Mouse (Mus musculus): ENCODE data around the gene Tnni3k. TPM values are rescaled to one million over a fixed set of nuclear protein-coding genes. Genes with fewer than 3 reads are reported as not detected.
"Not testable (repeated sequence)": the region's sequence is repeated elsewhere in the genome, so short reads cannot be mapped to it uniquely, and the experiment has no call there.

The Tnni3k gene
- total RNA-seq, 2 experiments from 2014 or later = not detected

- no peak for DNase-seq
- intact Hi-C loops (cut with DNase I; ENCODE audit: low total_unique reads) = no loop called here
Measured at GRCm38 (mm10) chr3:154842247-154842646, 213.0 kb downstream of the Tnni3k start.

DNA sequence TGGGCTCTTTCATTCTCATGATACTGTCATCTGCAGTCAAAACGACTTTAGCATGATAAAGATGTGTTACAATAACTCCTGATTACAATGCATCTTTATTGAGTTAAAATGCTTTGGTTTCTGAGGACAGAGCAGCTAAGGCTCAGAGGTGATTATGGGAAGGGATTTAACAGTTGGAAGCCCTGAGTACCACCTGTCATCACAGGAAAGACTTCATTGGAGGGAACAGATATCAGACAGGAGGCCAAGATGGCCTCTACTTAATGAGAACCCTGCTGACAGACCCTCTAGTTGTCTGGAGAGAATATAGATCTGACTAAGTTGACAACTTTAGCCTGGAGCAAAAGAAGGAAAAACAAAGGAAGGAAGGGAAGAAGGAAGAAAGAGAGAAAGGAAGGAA is 214.1 kb downstream of the Tnni3k start:
- no peak for DNase-seq
- intact Hi-C loops (cut with DNase I; ENCODE audit: low total_unique reads) = no loop called here

GRCm38 (mm10) chr3:154837861-154838260 is 217.3 kb downstream of the Tnni3k start:
- intact Hi-C loops (cut with DNase I; ENCODE audit: low total_unique reads) = no loop called here
- no peak for DNase-seq

GRCm38 (mm10) chr3:154836137-154836536 is 219.1 kb downstream of the Tnni3k start:
- no peak for DNase-seq
- intact Hi-C loops (cut with DNase I; ENCODE audit: low total_unique reads) = no loop called here

DNA sequence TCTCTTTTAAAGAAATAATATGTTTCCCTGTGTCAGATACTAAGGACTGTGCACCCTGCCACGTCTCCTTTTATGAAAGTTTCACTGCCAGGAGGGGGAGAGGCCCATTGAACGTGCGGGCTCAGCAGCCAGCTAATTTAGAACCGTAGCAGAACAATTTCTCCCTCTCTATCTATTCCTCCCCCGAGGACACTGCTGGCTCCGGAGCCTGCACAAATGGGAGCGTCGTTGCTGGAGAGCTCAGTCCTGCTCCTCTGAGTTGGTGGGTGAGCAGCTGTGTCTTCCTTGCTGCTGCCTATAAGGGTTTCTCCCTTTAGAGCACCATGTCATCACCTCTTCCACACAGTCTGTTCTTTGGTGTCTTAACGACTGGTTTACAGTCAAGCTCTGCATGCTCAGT is 220.8 kb downstream of the Tnni3k start:
- intact Hi-C loops (cut with DNase I; ENCODE audit: low total_unique reads) = no loop called here
- DNase-seq = no peak

DNA sequence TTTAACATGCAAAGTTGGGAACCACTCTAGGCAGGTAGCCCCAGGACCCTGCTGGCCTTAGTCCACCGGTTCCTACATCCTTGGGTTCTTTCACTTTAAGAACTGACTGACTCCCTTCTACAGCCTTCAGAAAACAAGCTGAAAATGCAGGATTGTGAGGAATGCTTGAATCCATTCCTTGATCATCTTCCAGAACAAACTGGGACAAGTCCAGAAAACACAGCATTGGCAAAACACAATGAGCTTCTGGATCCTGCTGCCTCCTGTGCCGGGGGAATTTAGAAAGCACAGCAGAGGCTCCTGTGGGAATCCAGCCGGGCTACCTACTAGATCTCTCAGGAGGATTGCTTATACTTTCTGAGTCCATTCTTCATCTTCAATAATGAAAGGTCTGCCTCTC is 229.5 kb downstream of the Tnni3k start:
- intact Hi-C loops (cut with DNase I; ENCODE audit: low total_unique reads) = no loop called here
- no peak for DNase-seq

GRCm38 (mm10) chr3:154824713-154825112 is 230.5 kb downstream of the Tnni3k start:
- intact Hi-C loops (cut with DNase I; ENCODE audit: low total_unique reads) = no loop called here
- DNase-seq = no peak

DNA sequence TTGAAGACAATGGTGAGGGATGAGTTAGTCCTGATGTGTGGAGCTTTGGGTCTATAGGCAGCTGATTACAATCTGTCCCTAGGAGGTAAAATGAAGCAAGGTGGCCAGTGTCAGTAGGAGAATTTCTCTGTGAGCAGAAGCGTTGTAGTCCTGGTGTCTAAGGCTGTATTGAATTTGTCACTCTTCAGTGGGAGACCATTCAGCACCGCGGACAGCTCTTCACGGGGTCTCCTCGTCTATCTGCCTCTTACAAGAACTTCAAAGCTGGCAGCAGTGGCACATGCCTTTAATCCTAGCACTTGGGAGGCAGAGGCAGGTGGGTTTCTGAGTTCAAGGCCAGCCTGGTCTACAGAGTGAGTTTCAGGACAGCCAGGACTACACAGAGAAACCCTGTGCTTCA is 235.5 kb downstream of the Tnni3k start:
- intact Hi-C loops (cut with DNase I; ENCODE audit: low total_unique reads); DNase-seq: not testable (repeated sequence)

DNA sequence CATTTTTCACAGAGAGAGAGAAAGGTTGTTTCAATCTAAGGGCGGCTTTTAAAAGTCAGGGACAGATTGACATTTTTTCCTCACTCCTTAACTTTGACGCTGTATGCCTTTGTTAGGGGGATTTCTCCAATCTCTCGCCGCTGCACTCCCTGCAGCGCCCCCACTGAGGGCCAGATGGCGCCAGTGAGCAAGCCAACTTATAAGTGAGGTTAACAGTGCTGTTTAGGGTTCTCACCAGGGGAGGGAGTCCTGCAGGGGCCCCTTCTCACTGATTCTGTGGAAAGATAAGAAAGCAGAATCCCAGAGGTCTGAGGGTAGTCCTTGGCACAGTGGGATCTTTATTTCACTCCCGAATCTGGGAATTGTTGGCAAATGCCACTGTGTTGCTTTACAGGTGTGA is 237.5 kb downstream of the Tnni3k start:
- intact Hi-C loops (cut with DNase I; ENCODE audit: low total_unique reads) = no loop called here
- DNase-seq = peak; percentile 19

- DNase-seq = no peak
- intact Hi-C loops (cut with DNase I; ENCODE audit: low total_unique reads) = no loop called here
Measured at GRCm38 (mm10) chr3:154816801-154817625, 238.2 kb downstream of the Tnni3k start.

DNA sequence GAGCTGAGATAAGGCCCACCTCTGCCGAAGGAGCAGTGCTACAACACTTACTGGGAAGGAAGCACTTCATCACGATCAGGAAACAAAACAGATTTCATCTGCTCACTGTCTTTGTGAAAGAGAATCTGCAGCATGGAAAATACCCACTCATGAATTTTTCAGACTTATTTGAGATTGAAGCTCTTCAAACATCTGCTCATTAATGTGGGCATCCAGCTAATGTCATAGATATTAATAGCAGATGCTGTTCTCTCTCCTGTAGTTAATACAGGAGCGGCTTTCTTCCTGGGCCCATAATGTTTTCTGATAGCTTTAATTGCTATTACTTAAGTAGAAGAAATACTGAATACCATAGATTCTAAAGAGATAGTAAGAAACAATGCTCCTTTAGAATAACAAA is 239.0 kb downstream of the Tnni3k start:
- intact Hi-C loops (cut with DNase I; ENCODE audit: low total_unique reads) = no loop called here
- no peak for DNase-seq

DNA sequence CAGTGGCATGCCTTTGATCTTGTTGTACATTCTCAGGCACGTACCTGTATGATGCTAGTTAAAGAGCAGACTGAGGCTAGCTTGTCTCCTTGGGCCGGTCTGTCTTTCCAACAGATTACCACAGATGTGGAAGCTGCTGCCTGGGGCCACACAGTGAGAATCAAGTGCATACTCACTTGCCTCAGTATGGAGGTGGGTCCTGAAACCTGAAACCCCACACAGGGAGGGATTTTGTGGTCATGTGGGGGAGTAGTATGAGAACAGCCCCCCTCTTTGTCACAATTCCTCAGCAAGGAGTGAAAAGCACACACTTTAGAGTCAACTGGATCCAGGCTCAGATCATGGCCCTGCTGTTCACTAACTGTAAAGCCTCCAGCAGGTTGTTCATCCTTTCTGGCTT is 239.6 kb downstream of the Tnni3k start:
- intact Hi-C loops (cut with DNase I; ENCODE audit: low total_unique reads) = no loop called here
- no peak for DNase-seq

DNA sequence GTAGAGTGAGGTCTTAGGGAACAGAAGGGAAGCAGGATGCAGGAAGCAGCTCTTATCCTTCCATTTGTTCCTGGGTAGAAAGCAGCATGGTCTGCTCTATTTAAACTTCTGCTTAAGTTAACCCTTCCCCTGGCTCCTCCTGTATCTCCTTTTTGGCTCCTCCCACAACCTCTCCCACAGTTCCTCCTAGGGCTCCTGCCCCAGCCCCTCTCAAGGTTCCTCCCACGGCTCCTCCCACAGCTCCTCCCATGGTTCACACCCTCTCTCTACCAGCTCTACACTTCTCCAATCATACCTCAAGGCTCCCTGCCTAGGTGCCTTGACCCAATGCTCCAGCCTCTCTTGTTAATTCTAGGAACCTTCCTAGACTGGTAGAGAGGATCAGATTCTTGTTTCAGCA is 242.3 kb downstream of the Tnni3k start:
- no peak for DNase-seq
- intact Hi-C loops (cut with DNase I; ENCODE audit: low total_unique reads) = no loop called here

GRCm38 (mm10) chr3:154811833-154812232 is 243.4 kb downstream of the Tnni3k start:
- DNase-seq = no peak
- intact Hi-C loops (cut with DNase I; ENCODE audit: low total_unique reads) = no loop called here

DNA sequence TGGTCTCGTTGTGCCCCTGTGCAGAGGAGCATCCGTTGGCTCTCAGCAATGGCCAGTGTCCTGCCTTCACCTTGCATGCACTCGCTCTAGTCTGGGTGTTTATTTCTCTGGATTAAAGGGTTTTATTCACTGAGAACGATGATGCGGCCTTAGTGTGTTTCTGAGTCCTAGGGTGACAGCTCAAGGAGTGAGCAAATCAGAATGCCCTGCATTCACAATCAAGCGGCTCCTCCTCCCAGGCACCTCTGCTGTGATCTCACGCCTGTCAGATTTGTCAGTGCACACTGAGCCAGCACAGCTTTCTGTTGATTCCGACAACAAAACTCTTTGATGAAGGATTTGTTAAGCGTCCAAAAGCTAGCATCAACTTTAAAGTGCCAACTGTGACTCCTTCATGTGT is 243.9 kb downstream of the Tnni3k start:
- DNase-seq = no peak
- intact Hi-C loops (cut with DNase I; ENCODE audit: low total_unique reads) = no loop called here

DNA sequence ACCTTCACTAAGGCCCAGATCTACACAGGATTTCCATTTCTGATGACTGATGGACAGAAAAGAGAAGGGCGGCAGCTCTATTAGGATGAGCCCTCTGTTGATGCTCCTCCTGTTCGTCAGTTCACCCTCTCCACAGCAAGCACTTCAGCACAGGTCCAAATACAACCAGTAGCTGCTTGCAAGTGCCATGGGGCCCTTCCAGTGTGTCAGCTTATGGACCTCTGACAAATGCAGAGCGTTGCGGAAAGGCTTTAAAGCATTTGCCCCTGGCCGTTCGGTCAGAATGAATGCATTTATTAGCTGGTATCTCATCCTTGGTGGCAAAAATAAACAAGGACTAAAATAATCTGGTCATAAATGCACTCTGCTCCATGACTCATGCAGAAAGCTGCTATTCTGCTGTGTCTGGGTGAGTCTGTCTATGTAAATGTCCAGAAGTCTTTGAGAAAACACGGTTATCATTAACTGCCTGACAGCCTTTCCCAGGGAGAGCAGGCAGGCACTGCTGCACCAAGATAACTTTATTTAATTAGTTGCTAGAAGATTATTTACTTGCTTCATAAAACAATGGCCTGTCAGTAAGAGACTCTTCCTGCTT is 244.8 kb downstream of the Tnni3k start:
- no peak for DNase-seq
- intact Hi-C loops (cut with DNase I; ENCODE audit: low total_unique reads) = no loop called here

DNA sequence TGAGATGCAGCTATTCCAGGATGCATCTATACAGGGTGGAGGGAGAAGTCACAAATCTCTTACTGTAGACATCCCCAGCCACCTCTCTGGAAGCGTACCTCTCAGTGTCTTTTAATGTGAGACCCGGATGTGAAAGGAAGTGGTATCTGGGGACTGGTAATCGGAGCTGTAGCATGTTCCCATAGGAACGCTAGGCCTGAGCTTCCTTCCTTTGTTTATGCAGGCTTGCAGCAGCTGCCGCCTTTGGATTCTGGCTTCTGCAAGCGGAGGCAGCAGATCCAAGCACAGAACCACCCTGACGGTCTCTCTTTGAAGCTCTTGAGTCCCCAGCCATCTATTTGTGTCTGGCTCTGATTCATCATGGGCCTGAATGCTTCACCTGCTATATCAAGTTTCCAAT is 248.6 kb downstream of the Tnni3k start:
- no peak for DNase-seq
- intact Hi-C loops (cut with DNase I; ENCODE audit: low total_unique reads) = no loop called here

- DNase-seq = no peak
- intact Hi-C loops (cut with DNase I; ENCODE audit: low total_unique reads) = no loop called here
Measured at GRCm38 (mm10) chr3:154800888-154801429, 254.2 kb downstream of the Tnni3k start.

GRCm38 (mm10) chr3:154800454-154800853 is 254.8 kb downstream of the Tnni3k start:
- no peak for DNase-seq
- intact Hi-C loops (cut with DNase I; ENCODE audit: low total_unique reads) = no loop called here

DNA sequence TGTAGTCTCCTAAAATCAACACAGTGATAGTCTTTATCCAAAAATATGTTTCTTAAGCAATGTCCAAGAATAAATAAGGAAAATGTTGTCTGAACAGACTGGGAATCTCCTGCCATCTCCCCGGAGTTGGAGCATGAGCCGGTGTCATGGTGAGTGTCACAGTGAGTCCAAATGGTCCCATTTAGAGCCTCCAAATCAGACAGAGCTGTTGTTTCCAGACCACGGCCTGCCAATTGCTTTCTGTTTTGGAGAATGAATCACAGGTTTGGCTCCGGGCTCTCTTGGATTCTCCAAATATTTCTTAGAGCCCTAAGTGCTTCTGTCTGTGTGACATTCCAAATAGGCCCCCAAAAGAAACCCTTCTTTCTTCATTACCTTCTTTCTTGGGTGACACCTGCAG is 256.4 kb downstream of the Tnni3k start:
- intact Hi-C loops (cut with DNase I; ENCODE audit: low total_unique reads) = no loop called here
- DNase-seq = no peak

GRCm38 (mm10) chr3:154793571-154793970 is 261.6 kb downstream of the Tnni3k start:
- intact Hi-C loops (cut with DNase I; ENCODE audit: low total_unique reads) = no loop called here
- peak; percentile 9 for DNase-seq
